1 mouse cellular context compared by ENCODE assay signal in the genomic region with DNA sequence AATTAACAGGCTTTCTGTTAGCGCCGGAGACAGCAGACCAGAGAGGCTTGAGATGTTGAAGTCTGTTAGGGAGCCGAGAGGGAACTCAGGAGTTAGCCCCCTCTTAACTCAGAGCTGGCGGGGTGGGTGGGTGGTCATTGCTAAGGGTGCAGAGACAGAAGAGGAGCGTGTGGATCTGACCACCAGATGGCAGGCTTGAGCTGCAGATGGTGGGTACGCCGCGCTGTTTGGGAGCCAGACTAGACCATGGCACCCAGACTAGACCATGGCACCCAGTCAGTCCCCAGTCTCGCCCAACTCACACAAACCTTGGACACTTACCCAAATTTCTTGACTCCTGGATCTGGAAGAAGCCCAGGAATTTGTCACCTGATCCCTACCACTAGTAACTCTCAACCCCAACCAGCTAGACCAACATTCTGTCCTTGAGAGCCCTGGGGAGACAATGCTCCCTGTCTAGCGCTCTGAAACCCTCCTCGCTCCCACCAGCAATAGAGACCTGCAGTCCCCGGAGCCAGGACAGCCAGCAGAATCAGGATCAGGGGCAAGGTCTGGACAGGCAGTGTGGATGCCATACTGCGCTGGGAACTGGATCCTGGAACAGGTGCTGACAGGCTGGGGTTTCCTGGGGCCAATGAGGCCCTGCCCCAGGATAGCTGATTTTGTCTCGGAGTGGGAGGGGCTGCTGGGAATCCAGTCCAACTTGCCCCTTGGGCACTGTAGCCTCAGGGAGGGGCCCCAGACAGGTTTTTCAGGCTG.
TF ChIP-seq lines count a peak whose summit lies in the region.

No protein-coding gene starts in this region.

TF ChIP-seq in C2C12, 6 proteins besides CTCF, POLR2A, EP300 and RAD21:
- no peak for TF ChIP-seq MYOD1 (IDR thresholded peaks at IDR 0.05; ENCODE audit: control insufficient read depth, insufficient read length, low read depth)
- TF ChIP-seq MAX (IDR thresholded peaks at IDR 0.05), result no peak
- no peak for TF ChIP-seq MYOG (IDR thresholded peaks at IDR 0.05; ENCODE audit: control insufficient read depth, extremely low read depth, insufficient read length)
- TF ChIP-seq CEBPB (IDR thresholded peaks at IDR 0.05; ENCODE audit: low read depth), result no peak
- TF ChIP-seq USF1 (IDR thresholded peaks at IDR 0.05; ENCODE audit: low read depth), result no peak
- no peak for TF ChIP-seq FOSL1 (IDR thresholded peaks at IDR 0.05; ENCODE audit: insufficient read depth, low read length, poor library complexity, severe bottlenecking)
